Mouse (Mus musculus) naive thymus-derived CD4-positive, alpha-beta T cell, adult 2 months (primary cell): ENCODE data around the gene Olfr138.

Source experiments
- DNase-seq: peaks from one replicate; pipeline ENCODE4 v3.0.0-alpha.2; 2011; ENCODE audit warnings: low read depth

Gene Olfr138

DNA sequence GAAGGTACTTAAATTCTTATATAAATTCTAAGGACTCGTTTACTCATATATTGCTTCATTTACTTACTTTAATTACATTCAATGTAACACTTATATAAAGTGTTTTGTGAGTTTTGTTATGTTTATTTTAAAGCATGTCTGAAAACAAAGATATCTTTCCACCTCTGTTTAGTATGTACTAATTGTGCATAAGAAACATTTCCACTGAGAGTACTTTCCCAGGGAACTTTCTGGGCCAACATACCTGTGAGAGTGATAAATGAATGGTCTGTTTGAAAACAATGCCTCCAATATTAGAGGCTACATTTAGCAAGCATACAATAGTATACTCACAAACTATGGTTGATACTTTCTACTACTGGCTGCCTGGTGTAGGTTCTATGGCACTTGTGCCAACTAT, at the start of gene Olfr138:
Gene Olfr138 (plus strand): TSS at position 301 of the 400 bp plus-strand sequence.
- no peak for DNase-seq

DNA sequence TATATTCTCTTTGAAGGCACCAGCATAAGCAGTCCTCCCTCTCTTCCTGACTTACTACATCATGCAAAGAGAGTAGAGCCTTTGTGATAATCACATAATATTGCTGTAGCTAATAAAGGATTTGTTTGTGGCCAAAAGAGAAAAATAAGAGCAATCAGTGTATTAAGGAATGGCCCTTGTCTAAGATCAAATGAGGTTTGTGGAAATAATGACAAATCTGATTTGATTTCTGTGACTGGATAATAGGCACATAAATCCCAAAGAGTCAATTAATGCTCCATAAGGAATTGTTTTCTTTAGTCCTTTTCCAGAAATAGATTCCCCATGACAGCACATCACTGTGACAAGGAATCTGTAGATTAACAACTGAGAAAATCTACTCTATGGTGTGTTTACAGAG, 46.6 kb downstream of the Olfr138 start, which contains the start of gene Olfr137:
Gene Olfr137 (minus strand): TSS at position 101 of the 400 bp plus-strand sequence.
- DNase-seq = no peak
